Mouse (Mus musculus) gastrocnemius, postnatal 4 days (tissue): ENCODE results near the gene Bbs7. TPM values are rescaled to one million over a fixed set of nuclear protein-coding genes. Genes with fewer than 3 reads are reported as not detected.
"Not testable (repeated sequence)": the region's sequence is repeated elsewhere in the genome, so short reads cannot be mapped to it uniquely, and the experiment has no call there.

Experiments used
- DNase-seq, 2 experiments: peaks; one replicate each; pipeline ENCODE4 v3.0.0; 2021 to 2022; ENCODE audit warnings: low spot score in 2 of 2, mixed read lengths in 2 of 2
- long read RNA-seq, 2 experiments: library from polyadenylated mRNA; stranded (forward); transcript quantifications; one replicate each; pipeline ENCODE4 v2.0.0; 2021
- total RNA-seq, 2 experiments: library from RNA; stranded (reverse); gene quantifications; 2 replicates each; pipeline ENCODE4 v1.2.3; 2021

The Bbs7 gene
- total RNA-seq = 1 to 10 TPM; 7.4 to 9.5 TPM
- long read RNA-seq, experiment 1, transcript Bbs7-203 (19 exons, 2,687 nt) = major isoform, 7 of 10 reads
- long read RNA-seq, experiment 1, partial matches to known transcripts = 1 of 10 reads
- long read RNA-seq, experiment 1, other reads (novel, unspliced or antisense) = 2 of 10 reads
- long read RNA-seq, experiment 2, transcript Bbs7-203 (19 exons, 2,687 nt) = major isoform, 8 of 13 reads
- long read RNA-seq, experiment 2, partial matches to known transcripts = 2 of 13 reads
- long read RNA-seq, experiment 2, other reads (novel, unspliced or antisense) = 3 of 13 reads

DNA sequence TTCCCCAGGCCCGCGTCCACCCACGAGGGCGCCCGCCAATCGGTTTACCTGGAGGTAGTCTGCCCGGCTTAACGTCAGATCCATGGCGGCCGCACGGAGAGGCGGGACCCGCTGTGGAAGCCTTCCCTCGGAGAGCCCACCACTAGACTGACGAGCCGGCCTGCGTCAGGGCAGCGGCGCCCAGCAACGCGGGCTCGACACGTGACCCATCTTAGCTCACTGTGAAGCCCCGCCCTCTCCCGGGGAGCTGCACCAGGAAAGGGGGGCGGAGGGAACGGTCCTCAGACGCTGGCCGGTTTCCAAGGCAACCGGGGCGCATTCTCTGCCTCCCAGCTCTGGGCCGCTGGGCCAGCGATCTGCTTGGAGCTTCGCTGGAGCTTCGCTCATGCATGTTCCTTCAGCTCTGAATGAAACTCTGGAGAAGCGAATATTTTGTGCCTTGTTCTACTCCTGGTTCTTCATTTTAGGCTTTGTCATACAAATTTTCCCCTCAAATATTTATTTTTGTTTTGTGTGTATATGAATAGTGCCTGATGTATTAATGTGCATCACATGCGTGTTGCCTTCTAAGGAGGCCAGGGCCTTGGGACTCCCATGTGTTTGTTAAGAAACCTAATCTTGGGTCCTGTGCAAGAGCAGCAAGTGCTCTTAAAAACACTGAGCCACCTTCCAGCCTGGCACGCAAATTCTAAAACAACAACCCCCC is at the start of gene Bbs7:
Bbs7 (minus strand) TSS at position 276 of the 706 bp plus-strand sequence.
- peak; percentile 83 to 94 for DNase-seq

GRCm38 (mm10) chr3:36645245-36645559 is 31.9 kb upstream of the Bbs7 start:
- DNase-seq = not testable (repeated sequence)

DNA sequence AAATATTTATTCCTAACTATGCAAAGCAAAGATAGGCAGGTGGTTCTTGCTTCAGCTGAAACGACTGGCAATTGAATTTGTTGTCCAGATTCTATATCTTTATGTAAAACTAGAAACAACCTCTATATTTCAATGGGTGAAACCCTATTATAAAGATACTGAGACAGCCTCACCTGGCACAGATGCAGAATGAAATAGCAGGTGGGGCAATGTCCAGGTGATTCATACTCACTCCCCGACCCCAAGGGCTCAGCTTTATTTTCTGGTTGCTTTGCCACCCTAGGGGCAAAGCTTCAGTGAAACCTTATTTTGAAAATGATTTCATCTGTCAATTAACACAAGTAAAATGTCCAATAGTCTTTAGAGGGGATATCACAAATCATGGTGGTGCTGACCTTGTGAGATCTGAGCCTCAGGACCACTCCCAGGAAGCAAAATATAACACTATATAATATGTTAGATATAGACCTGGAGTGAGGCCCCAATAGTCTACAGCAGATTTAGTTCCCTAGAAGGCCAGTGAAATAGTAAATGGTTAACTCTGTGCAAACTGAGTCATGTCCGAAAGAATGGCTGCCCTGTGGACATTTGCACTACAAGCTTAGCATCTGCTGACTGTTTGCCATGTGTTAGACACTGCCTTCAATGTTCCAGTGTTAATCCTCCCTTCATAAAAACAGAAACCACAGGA is 31.4 kb upstream of the Bbs7 start:
- DNase-seq = no peak

GRCm38 (mm10) chr3:36643354-36643753 is 30.1 kb upstream of the Bbs7 start:
- no peak for DNase-seq

GRCm38 (mm10) chr3:36642736-36643135 is 29.5 kb upstream of the Bbs7 start:
- DNase-seq = no peak

DNA sequence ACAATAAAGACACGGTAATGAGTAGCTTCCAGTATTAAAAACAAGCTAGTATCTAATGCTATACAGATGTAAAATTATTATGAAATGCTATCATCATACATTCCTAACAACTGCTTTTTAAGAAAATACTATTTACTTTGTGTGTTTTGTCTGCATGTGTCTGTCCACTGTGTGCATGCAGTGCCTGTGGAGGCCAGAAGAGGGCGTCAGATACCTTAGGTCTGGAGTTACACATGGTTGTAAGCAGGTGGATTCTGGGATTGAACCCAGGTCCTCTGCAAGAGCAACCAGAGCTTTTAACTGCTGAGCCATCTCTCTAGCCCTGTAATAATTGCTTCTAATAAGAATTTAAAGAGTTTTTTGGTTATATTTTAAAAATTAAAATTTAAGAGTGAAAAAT is 27.5 kb upstream of the Bbs7 start:
- no peak for DNase-seq

DNA sequence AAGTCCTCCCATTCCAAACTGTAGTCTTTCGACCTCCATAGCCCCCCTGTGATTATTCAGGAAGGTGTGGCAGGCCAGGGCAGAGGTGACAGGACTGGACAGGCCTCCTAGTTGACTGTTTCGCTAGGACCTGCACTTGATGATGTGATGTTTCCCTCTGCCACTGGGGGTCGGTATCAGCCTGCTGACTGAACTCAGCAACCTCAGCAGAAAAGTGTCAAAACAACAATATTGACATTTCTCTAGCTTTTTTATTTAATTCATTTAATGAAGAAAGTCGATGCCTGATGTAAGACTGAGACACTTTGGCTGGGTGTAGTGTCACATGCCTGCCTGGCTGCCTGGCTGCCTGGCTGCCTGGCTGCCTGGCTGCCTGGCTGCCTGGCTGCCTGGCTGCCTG is 22.2 kb upstream of the Bbs7 start:
- DNase-seq = peak in 1 of 2 experiments; percentile 19

- DNase-seq = no peak
Measured at GRCm38 (mm10) chr3:36626803-36627202, 13.5 kb upstream of the Bbs7 start.

DNA sequence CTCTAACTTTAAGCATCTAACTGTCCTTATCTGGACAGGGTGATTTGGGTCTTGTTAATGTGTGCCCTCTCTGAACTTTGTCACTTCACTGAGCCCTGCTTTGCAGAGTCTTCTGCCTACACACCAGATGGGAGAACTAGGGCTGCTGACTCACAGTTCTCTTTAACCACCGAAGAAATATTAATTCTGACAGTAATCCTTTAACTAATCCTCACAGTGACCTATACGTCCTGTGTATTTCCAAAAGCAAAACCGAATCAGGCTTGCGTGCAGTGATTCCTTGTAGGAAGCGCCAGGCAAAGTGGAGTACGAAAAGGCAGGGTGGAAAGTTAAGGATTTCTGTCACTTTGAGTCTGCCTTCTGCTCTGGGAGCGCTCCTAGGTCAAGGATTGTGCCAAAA is 4.9 kb upstream of the Bbs7 start:
- no peak for DNase-seq

DNA sequence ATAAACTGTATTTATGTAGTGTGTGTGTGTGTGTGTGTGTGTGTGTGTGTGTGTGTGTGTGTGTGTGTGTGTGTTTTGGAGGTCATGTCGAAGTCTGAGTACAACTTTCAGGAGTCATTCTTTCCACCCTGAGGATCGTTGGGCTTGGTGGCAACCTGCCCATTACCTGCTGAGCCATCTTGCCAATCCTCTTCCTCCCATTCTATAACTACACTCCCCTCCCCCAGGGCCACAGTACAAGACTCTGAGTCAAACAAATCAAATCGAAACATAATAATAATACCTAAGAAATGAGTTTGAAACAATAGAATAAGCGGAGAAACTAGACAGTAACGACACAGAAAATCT is 605 bp upstream of the Bbs7 start:
- no peak for DNase-seq

GRCm38 (mm10) chr3:36612687-36613086 is 590 bp downstream of the Bbs7 start:
- no peak for DNase-seq

GRCm38 (mm10) chr3:36605894-36606783 is 7.1 kb downstream of the Bbs7 start:
- DNase-seq = no peak

DNA sequence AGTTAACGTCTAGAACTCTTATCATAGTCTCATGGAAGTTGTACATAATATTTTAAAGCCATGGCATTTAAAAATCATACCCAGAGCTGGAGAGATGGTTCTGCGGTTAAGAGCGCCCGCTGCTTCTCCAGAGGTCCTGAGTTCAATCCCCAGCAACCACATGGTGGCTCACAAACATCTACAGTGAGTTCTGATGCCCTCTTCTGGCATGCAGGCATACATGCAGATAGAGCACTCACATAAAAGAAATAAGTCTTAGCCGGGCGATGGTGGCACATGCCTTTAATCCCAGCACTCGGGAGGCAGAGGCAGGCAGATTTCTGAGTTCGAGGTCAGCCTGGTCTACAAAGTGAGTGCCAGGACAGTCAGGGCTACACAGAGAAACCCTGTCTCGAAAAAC is 13.5 kb downstream of the Bbs7 start:
- DNase-seq = not testable (repeated sequence)

DNA sequence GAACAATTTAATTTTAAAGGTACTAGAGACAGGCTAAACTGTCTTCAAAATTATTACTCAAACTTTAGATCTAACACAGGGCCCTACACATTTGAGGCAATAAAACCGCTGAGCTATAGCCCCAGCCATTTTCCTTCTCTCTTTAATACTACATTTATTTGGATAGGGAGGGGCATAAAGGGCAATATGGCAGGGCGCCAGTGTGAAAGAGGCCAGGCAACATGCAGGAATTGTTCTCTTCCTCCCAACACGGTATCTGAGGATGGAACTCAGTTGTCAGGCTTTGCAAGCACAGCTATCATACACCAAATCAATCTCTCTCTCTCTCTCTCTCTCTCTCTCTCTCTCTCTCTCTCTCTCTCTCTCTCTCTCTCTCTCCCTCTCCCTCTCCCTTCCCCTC is 14.5 kb downstream of the Bbs7 start:
- DNase-seq = no peak

GRCm38 (mm10) chr3:36571827-36572378 is 41.4 kb downstream of the Bbs7 start, which contains the start of gene Ccna2:
Ccna2 (minus strand) TSS chr3:36572150.
- peak; percentile 97 to 99 for DNase-seq

DNA sequence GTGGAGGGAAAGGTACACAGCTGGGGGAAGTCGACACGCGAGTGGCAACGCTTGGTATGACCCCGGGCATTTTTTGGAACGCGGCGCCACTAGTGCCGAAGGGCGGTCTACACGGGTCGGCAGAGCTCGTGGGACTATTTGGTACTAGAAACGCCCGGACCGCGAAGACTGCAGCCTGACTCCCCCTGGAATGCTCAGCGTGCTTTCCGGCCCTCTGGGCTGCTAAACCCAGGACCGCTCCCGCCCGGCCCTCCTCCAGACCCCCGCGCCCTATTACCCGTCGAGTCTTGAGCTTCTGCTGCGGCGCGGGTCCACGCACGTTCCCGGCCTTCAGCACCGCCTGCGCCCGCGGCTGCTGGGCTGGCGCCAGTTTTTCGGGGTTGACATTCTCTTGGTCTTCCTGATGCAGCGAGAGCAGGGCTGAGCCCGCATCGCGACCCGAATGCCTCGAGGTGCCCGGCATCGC is 41.9 kb downstream of the Bbs7 start:
- DNase-seq = peak in 1 of 2 experiments; percentile 32

GRCm38 (mm10) chr3:36569836-36570235 is 43.4 kb downstream of the Bbs7 start:
- no peak for DNase-seq

DNA sequence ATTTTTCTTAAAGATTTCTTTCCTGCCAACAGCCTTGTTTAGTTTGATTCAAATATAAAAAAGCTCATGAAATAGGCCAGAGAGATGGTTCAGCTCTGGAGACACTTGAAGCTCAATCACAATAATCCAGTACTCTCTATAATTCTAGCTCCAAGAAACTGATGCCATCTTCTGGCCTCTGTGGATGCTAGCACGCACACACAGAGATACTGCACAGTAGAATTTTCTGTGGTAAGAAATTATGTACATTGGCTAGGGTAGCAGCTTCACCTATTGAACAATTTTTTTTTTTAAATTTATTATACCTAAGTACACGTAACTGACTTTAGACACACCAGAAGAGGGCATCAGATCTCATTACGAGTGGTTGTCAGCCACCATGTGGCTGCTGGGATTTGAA is 49.6 kb downstream of the Bbs7 start:
- DNase-seq = no peak

DNA sequence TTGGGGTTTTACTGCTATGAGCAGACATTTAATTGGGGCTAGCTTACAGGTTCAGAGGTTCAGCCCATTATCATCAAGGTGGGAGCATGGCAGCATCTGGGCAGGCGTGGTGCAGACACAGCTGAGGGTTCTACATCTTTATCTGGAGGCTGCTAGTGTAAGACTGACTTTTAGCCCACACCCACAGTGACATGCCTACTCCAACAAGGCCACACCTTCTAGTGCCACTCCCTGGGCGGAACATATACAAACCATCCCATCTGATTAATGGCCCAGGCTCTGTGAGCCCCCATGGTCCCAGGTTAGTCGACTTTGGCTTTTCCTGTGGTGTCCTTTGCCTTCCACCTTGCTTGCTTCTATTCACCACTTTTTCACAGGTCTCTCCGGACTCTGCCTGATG is 53.7 kb downstream of the Bbs7 start:
- DNase-seq = no peak

DNA sequence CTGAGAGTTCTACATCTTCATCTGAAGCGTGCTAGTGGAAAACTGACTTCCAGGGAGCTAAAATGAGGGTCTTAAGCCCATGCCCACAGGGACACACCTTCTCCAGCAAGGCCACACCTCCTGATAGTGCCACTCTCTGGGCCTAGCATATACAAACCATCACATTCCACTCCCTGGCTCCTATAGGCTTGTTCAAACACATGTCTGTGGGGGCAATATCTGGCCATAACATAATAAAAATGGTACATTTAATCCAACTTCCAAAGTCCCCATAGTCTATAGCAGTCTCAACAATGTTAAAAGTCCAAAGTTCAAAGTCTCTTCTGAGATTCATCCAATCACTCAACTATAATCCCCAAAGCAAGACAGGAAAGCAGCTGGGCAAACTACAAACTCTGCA is 55.7 kb downstream of the Bbs7 start:
- DNase-seq = no peak
